Mouse (Mus musculus): ENCODE results near the gene Lrit3. TPM values are rescaled to one million over a fixed set of nuclear protein-coding genes. Genes with fewer than 3 reads are reported as not detected.

Lrit3 gene
- polyA plus RNA-seq (2012; rRNA removed) = not detected in 2 replicates

GRCm38 (mm10) chr3:129803765-129804164 is at the start of gene Lrit3:
Gene Lrit3, minus strand, starts transcription at chr3:129804030.

GRCm38 (mm10) chr3:129835388-129835934 is 31.6 kb upstream of the Lrit3 start, which contains the start of gene Cfi:
Gene Cfi, plus strand, starts transcription at chr3:129835884.

GRCm38 (mm10) chr3:129831035-129831568 is 27.3 kb upstream of the Lrit3 start, which contains the start of gene Gar1:
Gene Gar1, minus strand, starts transcription at chr3:129831396.

GRCm38 (mm10) chr3:129822206-129822775 is 18.5 kb upstream of the Lrit3 start, which contains the start of gene Rrh:
Gene Rrh, minus strand, starts transcription at chr3:129822587.

GRCm38 (mm10) chr3:129754650-129755604 is 48.9 kb downstream of the Lrit3 start, which contains the start of gene Egf:
Gene Egf, minus strand, starts transcription at chr3:129755316.

Other genes starting within 250 kb of the Lrit3 start
- gene Egf, start 48.7 kb downstream of the Lrit3 start, polyA plus RNA-seq (2012; rRNA removed) = 1.3 and 5.2 TPM in 2 replicates
- gene Rrh, start 18.6 kb upstream of the Lrit3 start, polyA plus RNA-seq (2012; rRNA removed) = not detected in 2 replicates
- 20.8 and 25.3 TPM in 2 replicates for gene Gar1, start 27.4 kb upstream of the Lrit3 start, polyA plus RNA-seq (2012; rRNA removed)
- gene Cfi, start 31.9 kb upstream of the Lrit3 start, polyA plus RNA-seq (2012; rRNA removed) = 7.5 and 8.0 TPM in 2 replicates
- 152 and 177 TPM in 2 replicates for gene Pla2g12a, start 74.6 kb upstream of the Lrit3 start, polyA plus RNA-seq (2012; rRNA removed)
- 116 and 125 TPM in 2 replicates for gene Casp6, start 97.4 kb upstream of the Lrit3 start, polyA plus RNA-seq (2012; rRNA removed)
- gene Mcub, start 166.2 kb upstream of the Lrit3 start, polyA plus RNA-seq (2012; rRNA removed) = 4.9 and 5.8 TPM in 2 replicates

Data from ovary, adult 2 months (tissue).